Mouse (Mus musculus) embryonic facial prominence, embryonic 14.5 days (tissue): Measurements from ENCODE around the gene Arl8a. TPM values are rescaled to one million over a fixed set of nuclear protein-coding genes. Genes with fewer than 3 reads are reported as not detected.

Source experiments
- ATAC-seq: fragments of 200-750 bp; cut with Nextera tagmentation; 2 replicates; pipeline ENCODE4 v1.8.0; 2017; ENCODE audit warnings: low read depth, moderate number of reproducible peaks, moderate TSS enrichment
- DNase-seq: peaks from one replicate; pipeline ENCODE4 v3.0.0-alpha.2; 2015; ENCODE audit warnings: low spot score
- H3K27ac ChIP-seq: fragments of 300-500 bp; sonication (generic); replicated peaks from 2 replicates; pipeline ENCODE4 v1.5.1; 2014; ENCODE audit warnings: low read depth, mild to moderate bottlenecking, low read length, moderate library complexity
- H3K27me3 ChIP-seq: fragments of 300-500 bp; sonication (generic); replicated peaks from 2 replicates; pipeline ENCODE4 v1.6.1; 2014; ENCODE audit warnings: low read length; ENCODE audit not compliant: control insufficient read depth, insufficient read depth
- H3K36me3 ChIP-seq: fragments of 300-500 bp; sonication (generic); 2 replicates; pipeline ENCODE4 v1.6.1; 2014; ENCODE audit warnings: low read length, mixed read lengths; ENCODE audit not compliant: control insufficient read depth, insufficient read depth
- H3K4me1 ChIP-seq: fragments of 300-500 bp; sonication (generic); 2 replicates; pipeline ENCODE4 v1.6.1; 2014; ENCODE audit warnings: antibody characterized with exemption, low read length; ENCODE audit not compliant: control insufficient read depth, insufficient read depth
- H3K4me2 ChIP-seq: fragments of 300-500 bp; sonication (generic); 2 replicates; pipeline ENCODE4 v1.6.1; 2014; ENCODE audit warnings: low read depth, mild to moderate bottlenecking, low read length, moderate library complexity, mixed read lengths
- H3K4me3 ChIP-seq: fragments of 300-500 bp; sonication (generic); 2 replicates; pipeline ENCODE4 v1.5.1; 2014; ENCODE audit warnings: low read depth, mild to moderate bottlenecking, low read length
- H3K9ac ChIP-seq: fragments of 300-500 bp; sonication (generic); 2 replicates; pipeline ENCODE4 v1.6.1; 2014; ENCODE audit warnings: low read depth, mild to moderate bottlenecking, low read length, moderate library complexity, mixed read lengths
- H3K9me3 ChIP-seq: fragments of 300-500 bp; sonication (generic); 2 replicates; pipeline ENCODE4 v1.6.1; 2016; ENCODE audit warnings: low read length; ENCODE audit not compliant: control insufficient read depth
- WGBS: fragments of 180-500 bp; shearing (Covaris S2); extraction: QIAGEN DNeasy Blood & Tissue Kit; methylation state at CpG from one replicate; pipeline ENCODE4 v1.1.7; 2014; 5-methylcytosine and 5-hydroxymethylcytosine counted together
- polyA plus RNA-seq: library from polyadenylated mRNA; unstranded; fragments of >200 nt; fragmentation: Nextera tagmentation; extraction: Ambion mirVana; gene quantifications from 2 replicates; pipeline ENCODE4 v1.2.1, GENCODE M21; 2014

Gene Arl8a
- 73.8 and 74.7 TPM in 2 replicates for polyA plus RNA-seq

GRCm38 (mm10) chr1:135146077-135146945 lies at the start of gene Arl8a:
TSS of gene Arl8a (plus strand) at chr1:135146824.
- H3K36me3 ChIP-seq: no peaks in the 10 kb centered on the region
- peak within 1 kb of the TSS; percentile 95 for H3K9ac ChIP-seq
- no peaks in the 10 kb centered on the region for H3K27me3 ChIP-seq
- ATAC-seq (peak; percentile 85), DNase-seq (peak; percentile 92)
- H3K4me1 ChIP-seq: peaks cover 14% of the 10 kb centered on the region
- 1% methylated on average over 31 of the region's 78 CpGs for WGBS
- H3K4me2 ChIP-seq: peak within 1 kb of the TSS; percentile 75
- no peaks in the 10 kb centered on the region for H3K9me3 ChIP-seq
- peak within 1 kb of the TSS; percentile 98 for H3K4me3 ChIP-seq
- peak within 1 kb of the TSS; percentile 95 for H3K27ac ChIP-seq

- no peak for DNase-seq
- H3K9me3 ChIP-seq: no peaks in the 10 kb centered on the region
- H3K36me3 ChIP-seq: no peaks in the 10 kb centered on the region
- no peak overlapping the region for H3K4me2 ChIP-seq
- peaks cover 23% of the 10 kb centered on the region for H3K4me1 ChIP-seq
- H3K27me3 ChIP-seq: peaks cover 10% of the 10 kb centered on the region; the same call in 1 of the 2 replicates
- no peak overlapping the region for H3K4me3 ChIP-seq
- H3K9ac ChIP-seq: no peak overlapping the region
- H3K27ac ChIP-seq: no peak overlapping the region
- WGBS: 91% methylated on average over 6 of the region's 6 CpGs
- ATAC-seq: no peak
These were observed 49.2 kb upstream of the Arl8a start for GRCm38 (mm10) chr1:135097441-135097840.

GRCm38 (mm10) chr1:135098441-135098840 lies 48.2 kb upstream of the Arl8a start:
- Histone ChIP-seq H3K27ac (no peak overlapping the region), H3K4me2 (no peak overlapping the region), H3K9ac (no peak overlapping the region), H3K4me3 (no peak overlapping the region), H3K4me1 (peaks cover 23% of the 10 kb centered on the region), H3K9me3 (no peaks in the 10 kb centered on the region), H3K27me3 (peaks cover 14% of the 10 kb centered on the region; the same call in 1 of the 2 replicates), H3K36me3 (no peaks in the 10 kb centered on the region)
- no peak for DNase-seq
- 70% methylated on average over 2 of the region's 7 CpGs for WGBS
- no peak for ATAC-seq

GRCm38 (mm10) chr1:135100400-135100799 lies 46.2 kb upstream of the Arl8a start:
- Histone ChIP-seq H3K27me3 (peaks cover 29% of the 10 kb centered on the region), H3K36me3 (no peaks in the 10 kb centered on the region), H3K9me3 (no peaks in the 10 kb centered on the region), H3K4me2 (no peak overlapping the region), H3K9ac (no peak overlapping the region), H3K27ac (no peak overlapping the region), H3K4me3 (no peak overlapping the region), H3K4me1 (peaks cover 26% of the 10 kb centered on the region)
- DNase-seq (no peak), ATAC-seq (no peak)
- 28% methylated on average over 7 of the region's 7 CpGs for WGBS

GRCm38 (mm10) chr1:135105124-135105523 lies 41.5 kb upstream of the Arl8a start, which contains the start of gene Lgr6:
TSS of gene Lgr6 (minus strand) at chr1:135105276.
- DNase-seq (peak; percentile 62), ATAC-seq (peak; percentile 49)
- Histone ChIP-seq H3K36me3 (no peaks in the 10 kb centered on the region), H3K4me1 (peaks cover 18% of the 10 kb centered on the region; the same call in 1 of the 2 replicates), H3K27me3 (peaks cover 32% of the 10 kb centered on the region), H3K27ac (no peak within 1 kb of the TSS), H3K4me3 (peak within 1 kb of the TSS; percentile 52), H3K9me3 (no peaks in the 10 kb centered on the region), H3K9ac (peak within 1 kb of the TSS; percentile 60), H3K4me2 (peak within 1 kb of the TSS; percentile 75)
- WGBS: under 1% methylated on average over 16 of the region's 40 CpGs

GRCm38 (mm10) chr1:135105951-135106350 lies 40.7 kb upstream of the Arl8a start:
- H3K4me2 ChIP-seq: peak overlapping the region; percentile 75
- DNase-seq (peak; percentile 77), ATAC-seq (peak; percentile 20; the same call in 1 of the 2 replicates)
- WGBS: 0% methylated on average over 8 of the region's 8 CpGs
- peaks cover 29% of the 10 kb centered on the region for H3K27me3 ChIP-seq
- peaks cover 12% of the 10 kb centered on the region; the same call in 1 of the 2 replicates for H3K4me1 ChIP-seq
- no peaks in the 10 kb centered on the region for H3K36me3 ChIP-seq
- no peak overlapping the region for H3K27ac ChIP-seq
- H3K9me3 ChIP-seq: no peaks in the 10 kb centered on the region
- H3K4me3 ChIP-seq: peak overlapping the region; percentile 52
- no peak overlapping the region for H3K9ac ChIP-seq

GRCm38 (mm10) chr1:135108611-135109010 lies 38.0 kb upstream of the Arl8a start:
- peaks cover 18% of the 10 kb centered on the region for H3K27me3 ChIP-seq
- no peak overlapping the region for H3K4me3 ChIP-seq
- ATAC-seq: no peak
- peaks cover 12% of the 10 kb centered on the region; the same call in 1 of the 2 replicates for H3K4me1 ChIP-seq
- WGBS: 42% methylated on average over 6 of the region's 6 CpGs
- H3K9me3 ChIP-seq: no peaks in the 10 kb centered on the region
- DNase-seq: no peak
- H3K4me2 ChIP-seq: no peak overlapping the region
- H3K36me3 ChIP-seq: no peaks in the 10 kb centered on the region
- no peak overlapping the region for H3K27ac ChIP-seq
- H3K9ac ChIP-seq: no peak overlapping the region

- Histone ChIP-seq H3K27ac (no peak overlapping the region), H3K4me2 (no peak overlapping the region), H3K9me3 (no peaks in the 10 kb centered on the region), H3K4me1 (peaks cover 6% of the 10 kb centered on the region; the same call in 1 of the 2 replicates), H3K4me3 (no peak overlapping the region), H3K27me3 (peaks cover 4% of the 10 kb centered on the region; the same call in 1 of the 2 replicates), H3K36me3 (no peaks in the 10 kb centered on the region), H3K9ac (no peak overlapping the region)
- 15% methylated on average over 6 of the region's 6 CpGs for WGBS
- peak; percentile 47 for DNase-seq
- no peak for ATAC-seq
These were observed 36.5 kb upstream of the Arl8a start for GRCm38 (mm10) chr1:135110075-135110474.
